Mouse (Mus musculus) mesoderm, embryonic 11.5 days (tissue): ENCODE results near the gene Ccdc39.

Experiments
- DNase-seq: peaks from one replicate; pipeline ENCODE4 v3.0.0-alpha.2; 2012; ENCODE audit warnings: low read depth, low spot score

The Ccdc39 gene

GRCm38 (mm10) chr3:33790975-33791374 is 53.1 kb downstream of the Ccdc39 start:
- DNase-seq = no peak
